Mouse (Mus musculus): Measurements from ENCODE around the gene Gm28374.
"Not testable (repeated sequence)": the region's sequence is repeated elsewhere in the genome, so short reads cannot be mapped to it uniquely, and the experiment has no call there.

The Gm28374 gene

DNA sequence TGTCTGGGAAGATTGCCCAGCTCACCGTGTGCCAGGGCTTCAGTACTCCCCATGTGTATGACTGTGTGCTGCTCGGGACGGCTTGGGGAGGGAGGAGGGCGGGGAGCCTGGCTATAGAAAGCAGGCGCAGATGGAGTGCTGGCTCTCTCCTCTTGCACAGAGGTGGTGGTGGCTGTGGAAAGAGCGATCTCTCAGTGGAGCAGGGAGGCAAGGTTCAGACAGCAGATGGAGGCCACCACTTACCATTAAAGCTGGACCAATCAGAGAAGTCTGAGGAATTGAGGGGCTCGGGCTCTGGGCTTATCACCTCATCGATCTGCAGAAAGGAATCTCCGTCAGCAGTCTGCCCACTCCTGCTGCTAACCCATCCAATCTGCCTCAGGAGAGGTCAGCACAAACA, at the start of gene Gm28374:
Gene Gm28374 (minus strand): TSS at position 101 of the 400 bp plus-strand sequence.
- no peak for DNase-seq (ENCODE audit: low read depth, low spot score)

DNA sequence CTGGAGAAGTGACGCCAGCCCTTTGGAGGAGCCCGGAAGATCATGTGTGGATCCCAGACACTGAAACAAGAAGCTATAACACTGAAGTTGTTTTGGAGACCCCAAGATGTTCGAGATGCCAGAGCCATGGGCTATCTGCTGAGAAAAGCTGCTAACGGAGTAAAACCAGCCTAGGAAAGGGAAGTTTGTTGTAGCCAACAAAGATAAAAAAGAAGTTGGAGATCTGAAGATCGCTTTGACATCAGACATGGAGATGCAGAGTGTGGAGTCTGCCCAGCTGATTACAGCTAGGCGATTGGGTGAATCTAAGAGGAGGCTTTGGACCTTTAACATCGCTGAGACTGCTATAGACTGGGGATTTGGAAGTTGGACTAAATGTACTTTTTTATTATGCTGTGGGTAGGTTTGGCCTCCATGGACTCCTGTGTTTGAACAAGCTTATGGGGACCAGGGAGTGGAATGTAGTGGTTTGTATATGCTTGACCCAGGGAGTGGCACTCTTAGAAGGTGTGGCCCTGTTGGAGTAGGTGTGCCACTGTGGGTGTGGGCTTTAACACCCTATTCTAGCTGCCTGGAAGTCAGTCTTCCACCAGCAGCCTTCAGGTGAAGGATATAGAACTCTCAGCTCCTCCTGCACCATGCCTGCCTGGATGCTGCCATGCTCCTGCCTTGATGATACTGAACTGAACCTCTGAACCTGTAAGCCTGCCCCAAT, 48.5 kb upstream of the Gm28374 start:
- DNase-seq (ENCODE audit: low read depth, low spot score), result not testable (repeated sequence)

DNA sequence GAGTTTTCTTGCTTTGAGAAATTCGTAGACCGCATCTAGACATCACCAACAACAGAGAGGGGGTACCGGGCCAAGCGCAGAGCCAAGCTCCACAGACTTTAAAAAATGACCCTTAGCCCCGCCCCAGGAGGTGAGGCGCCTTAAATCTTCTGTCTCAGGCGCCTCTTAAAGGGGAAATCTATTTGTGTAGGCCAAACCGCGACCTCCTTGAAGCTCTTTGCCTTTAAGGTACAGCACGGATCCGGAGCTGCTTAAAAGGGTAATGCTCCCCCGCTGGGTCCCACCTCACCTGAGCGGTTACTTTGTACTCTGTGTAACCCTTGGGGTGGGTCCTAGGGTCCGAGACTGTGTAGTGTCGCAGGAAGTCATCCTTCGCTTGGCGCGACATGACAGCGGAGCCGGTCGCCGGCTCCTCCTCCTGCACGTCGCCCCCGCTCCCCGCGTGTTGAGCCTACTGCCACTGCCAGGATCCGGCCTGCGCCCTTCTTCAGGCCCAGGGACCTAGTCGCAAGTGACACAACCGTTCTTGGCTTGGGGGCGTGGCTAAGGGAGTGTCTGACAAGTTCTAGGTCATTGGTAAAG, 45.8 kb upstream of the Gm28374 start, which contains the start of gene Snx15:
Gene Snx15 (minus strand): TSS at position 545 of the 582 bp plus-strand sequence.
- DNase-seq (ENCODE audit: low read depth, low spot score), result peak; percentile 99

DNA sequence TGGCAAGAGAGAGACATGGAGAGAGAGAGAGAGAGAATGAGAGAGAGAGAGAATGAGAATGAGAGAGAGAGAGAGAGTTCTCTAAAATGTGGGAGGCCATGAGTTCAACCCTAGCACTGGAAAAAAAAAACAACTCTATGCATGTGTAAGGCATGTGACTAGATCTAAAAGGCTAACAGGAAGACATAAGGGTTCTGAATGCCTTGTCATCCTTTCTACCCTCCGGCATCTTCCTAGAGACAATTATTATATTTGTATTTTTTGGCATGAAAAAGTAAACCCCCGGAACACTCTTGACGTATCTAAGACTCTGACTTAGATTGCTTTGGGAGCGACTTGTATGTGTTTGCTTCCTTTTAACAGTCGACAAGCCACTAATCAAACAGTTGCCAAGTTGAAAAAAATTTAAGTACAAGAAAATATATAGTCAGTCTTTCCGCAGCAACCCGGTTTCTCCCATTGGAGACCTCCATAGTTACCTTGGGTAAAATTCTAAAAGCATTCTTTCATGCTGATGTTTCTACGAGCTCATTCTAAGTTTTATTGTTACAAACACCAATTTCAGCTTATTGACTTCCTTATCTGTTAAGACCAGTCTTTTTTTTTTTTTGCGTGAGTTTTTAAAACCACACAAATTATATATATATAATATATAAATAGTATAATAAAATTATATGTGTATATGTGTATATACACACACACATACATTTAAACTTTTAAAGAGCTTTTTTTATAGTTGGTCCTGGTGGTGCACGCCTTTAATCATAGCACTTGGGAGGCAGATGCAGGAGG, 44.9 kb upstream of the Gm28374 start:
- DNase-seq (ENCODE audit: low read depth, low spot score), result no peak

DNA sequence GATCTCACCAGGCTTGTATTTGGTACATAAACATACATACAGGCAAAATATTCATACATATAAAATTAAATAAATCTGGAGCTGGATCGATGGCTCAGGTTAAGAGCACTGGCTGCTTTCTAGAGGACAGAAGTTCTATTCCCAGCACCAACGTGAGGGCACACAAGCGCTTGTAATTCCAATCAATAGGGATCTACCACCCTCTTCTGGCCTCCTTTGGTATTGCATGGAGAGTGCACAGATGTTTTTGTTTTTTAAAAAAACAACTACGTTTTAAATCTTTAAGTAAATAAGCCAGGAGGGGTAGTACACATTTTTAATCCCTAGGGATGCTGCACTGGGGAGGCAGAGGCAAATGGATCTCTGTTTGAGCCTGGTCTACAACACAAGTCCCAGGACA, 44.2 kb upstream of the Gm28374 start:
- DNase-seq (ENCODE audit: low read depth, low spot score), result peak; percentile 62

DNA sequence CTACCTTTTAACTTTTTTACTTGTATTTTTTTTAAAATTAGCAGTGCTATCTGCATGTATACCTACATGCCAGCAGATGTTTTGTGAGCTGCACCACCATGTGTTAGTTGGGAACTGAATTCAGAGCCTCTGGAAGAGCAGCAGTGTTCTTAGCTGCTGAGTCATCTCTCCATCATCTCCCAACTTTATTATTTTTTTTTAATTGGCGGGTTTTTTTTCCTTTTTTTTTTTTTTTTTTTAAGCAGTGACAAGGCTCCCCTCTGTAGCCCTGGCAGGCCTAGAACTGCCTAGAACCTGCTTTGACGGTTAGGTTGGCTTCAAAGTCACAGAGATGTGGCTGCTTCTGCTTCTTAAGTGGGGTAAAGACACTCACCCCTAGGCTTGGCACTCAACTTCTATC, 42.8 kb upstream of the Gm28374 start:
- DNase-seq (ENCODE audit: low read depth, low spot score), result no peak

DNA sequence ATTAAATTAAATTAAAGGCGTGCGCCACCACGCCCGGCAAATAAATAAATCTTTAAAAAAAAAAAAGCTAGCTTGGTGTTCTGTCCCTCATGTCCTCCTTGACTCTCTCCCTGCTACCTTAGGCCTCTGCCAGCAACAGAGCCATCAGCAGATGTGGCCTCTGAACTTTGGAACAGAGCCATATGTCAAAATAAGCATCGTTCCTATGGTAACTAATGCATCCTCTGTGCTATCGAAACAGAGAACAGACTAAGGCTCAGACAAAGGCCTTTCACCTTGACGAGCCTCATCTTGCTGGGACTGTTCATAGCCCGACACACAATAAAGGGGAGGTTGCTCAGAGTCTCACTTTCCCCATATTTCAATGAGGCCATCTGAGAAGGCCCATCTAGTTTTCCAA, 41.3 kb upstream of the Gm28374 start:
- DNase-seq (ENCODE audit: low read depth, low spot score), result peak; percentile 28

DNA sequence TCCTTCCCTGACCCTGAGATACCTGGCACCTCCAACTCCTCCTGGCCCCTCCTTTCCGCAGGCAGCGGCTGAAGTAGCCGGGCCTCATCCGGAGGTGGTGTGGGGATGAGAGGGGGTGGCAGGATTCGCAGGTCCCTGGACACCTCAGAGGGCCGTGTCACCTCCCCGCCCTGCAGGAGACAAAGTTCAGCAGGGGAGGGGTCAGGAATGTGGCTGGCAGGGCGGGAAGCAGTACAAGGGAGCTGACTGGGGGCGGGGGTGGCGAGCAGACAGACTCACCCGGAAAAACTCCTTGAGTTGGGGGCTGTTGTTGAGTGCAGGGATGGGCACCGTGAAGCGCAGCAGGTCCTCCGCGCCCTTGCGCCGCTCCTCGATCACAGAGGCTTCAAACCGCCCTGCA, 39.7 kb upstream of the Gm28374 start:
- no peak for DNase-seq (ENCODE audit: low read depth, low spot score)

DNA sequence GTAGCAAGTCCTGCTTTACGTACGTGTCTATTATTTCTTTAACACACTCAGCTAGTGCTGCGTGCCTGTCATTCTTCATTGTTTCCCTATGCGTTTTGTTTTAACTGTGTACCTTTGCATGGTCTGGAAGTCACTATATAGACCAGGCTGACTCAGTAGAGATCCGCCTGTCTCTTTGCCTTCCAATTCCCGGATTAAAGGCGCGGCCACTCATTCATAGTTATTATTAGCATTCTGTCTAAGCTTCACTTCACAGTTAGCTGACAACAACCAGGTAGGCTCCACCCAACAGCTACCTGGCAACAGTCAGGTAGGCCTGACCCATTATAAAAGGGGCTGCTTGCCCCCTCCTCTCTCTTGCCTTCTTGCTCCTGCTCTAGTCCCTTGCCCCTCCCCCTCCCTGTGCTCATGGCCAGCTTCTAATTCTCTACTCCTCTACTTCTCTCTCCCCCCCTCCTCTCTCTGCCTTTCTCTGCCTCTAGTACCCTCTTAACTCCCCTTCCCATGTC, 36.7 kb upstream of the Gm28374 start:
- DNase-seq (ENCODE audit: low read depth, low spot score), result no peak

DNA sequence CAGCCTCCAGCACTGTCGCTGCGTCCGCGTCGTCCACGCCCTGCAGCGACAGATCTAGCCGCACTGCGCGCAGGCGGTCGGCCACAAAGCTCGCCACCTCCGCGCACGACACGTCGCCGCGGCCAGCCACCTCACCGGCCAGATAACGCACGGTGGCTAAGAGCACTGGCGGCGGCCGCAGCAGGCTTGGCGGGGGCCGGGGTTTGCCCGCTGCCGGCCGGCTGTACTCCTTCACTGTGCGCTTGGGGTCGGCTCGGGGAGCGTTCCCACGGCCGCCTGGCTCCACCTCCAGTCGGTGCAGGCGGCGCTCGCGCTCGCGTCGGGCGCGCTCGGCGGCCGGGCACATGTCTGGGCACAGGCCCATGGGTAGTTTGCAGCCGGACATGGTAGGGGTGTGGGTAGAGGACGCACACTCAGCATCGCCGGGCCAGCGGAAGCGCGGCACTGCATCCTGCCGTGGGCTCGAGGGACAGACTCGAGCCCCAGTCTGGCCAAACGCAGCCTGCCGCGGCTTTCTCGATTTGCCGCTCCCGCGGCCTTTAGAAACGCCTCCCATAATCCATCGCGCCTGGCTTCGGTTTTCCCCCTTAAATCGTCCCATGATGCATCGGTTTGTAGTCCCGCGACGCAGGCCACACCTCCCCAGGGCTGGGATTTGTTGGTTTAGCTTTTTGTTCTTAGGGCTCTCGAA, 36.1 kb upstream of the Gm28374 start, which contains the start of gene Sac3d1:
Gene Sac3d1 (minus strand): TSS at position 665 of the 691 bp plus-strand sequence.
- peak; percentile 98 for DNase-seq (ENCODE audit: low read depth, low spot score)

DNA sequence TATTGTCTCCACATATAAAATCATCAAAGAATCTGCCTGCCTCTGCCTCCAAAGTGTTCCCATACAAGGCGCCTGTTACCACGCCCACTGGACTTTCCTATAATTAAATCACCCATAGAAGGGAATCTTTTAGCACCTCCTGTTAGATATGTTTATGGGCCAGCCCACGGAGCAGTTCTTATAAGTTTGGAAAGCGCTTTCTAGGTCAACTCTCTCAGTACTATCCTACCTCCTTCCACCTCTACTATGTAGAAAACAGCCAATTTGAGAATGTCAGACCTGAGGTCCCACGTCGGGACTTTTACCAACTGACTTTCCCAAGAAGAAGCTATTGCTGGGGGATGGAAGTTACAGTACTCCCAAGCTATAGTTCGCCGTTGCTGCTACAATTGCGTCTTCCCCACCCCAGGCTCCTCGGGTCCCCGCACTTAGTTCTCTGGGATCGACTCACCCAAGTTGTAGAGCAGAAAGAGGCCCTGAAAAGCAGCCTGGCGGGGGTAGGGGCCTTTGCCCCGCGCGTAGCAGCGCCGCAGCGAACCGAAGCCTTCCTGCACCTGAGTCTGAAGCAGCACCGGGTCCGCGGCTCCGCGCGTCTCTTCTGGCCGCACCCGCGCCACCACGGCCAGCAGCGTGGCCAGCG, 35.4 kb upstream of the Gm28374 start:
- peak; percentile 43 for DNase-seq (ENCODE audit: low read depth, low spot score)

DNA sequence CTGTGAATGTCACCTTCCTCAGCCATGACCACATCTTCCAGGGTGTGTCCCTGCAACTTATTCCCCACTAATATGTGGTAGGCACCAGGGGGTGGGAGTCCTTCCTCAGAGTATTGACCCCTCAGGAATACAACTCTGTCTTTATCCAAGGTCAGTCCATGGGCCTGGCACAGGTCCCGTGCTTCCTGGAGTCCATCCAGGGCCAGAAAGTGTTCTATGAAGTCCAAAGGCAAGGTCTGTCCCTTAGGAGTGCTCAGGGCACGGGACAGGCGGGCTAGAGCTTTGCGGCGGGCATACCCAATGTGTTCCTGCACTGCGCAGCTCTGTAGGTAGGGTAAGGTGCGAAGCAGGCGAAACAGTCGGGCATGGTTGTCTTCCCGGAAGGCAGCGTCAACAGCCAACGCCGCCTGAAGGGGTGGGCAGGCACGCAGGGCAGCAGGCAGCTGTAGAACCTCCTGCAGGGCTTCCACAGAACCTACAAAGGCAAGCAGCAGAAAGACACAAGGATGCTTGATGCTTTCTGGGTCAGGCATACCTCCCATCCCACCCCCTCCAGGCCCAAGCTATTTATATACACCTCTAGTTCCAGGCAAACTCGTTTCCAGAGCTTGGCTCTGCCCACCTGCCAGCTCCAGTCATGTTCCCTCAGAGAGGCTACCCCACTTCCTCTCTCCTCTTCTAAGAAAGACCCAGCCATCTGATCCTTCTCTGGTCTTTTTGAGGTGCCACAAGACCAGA, 34.2 kb upstream of the Gm28374 start:
- peak; percentile 69 for DNase-seq (ENCODE audit: low read depth, low spot score)

DNA sequence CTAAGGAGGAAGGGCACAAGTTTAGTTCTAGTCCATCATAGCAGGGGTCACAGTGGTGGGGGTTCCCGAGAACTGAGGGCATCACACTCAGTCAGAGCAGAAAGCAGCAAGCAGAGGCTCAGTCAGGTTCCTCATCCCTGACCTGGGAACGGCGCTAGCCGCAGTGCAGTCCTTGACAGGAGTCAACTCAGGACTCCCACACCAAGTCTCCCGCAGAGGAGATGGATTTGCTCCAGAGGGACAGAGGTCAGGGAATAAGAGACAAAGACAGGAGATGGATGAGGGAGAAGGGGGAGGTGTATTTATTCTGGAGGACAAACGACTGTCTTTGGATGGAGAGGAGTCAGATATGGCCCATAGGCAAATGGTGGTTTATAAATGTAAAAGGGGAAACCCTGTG, 31.1 kb upstream of the Gm28374 start:
- DNase-seq (ENCODE audit: low read depth, low spot score), result no peak

DNA sequence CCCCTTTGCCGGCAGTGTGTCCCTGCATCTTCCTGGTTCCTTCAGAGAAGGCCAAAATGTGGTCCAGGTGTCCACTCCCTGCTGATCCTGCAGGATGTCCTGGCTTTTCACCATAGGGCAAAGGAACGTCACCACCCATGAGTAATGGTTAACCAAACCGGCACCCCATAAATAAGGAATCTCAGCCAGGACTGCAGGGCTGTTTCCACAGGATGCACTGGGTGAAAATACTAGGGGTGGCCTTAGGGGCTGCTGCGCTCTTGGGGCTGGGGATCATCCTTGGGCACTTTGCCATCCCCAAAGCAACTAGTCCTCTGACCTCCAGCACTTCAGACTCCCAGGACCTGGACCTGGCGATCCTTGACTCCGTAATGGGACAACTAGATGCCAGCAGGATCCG, 23.5 kb upstream of the Gm28374 start, which contains the start of gene Naaladl1:
Gene Naaladl1 (plus strand): TSS at position 197 of the 400 bp plus-strand sequence.
- DNase-seq (ENCODE audit: low read depth, low spot score), result no peak

DNA sequence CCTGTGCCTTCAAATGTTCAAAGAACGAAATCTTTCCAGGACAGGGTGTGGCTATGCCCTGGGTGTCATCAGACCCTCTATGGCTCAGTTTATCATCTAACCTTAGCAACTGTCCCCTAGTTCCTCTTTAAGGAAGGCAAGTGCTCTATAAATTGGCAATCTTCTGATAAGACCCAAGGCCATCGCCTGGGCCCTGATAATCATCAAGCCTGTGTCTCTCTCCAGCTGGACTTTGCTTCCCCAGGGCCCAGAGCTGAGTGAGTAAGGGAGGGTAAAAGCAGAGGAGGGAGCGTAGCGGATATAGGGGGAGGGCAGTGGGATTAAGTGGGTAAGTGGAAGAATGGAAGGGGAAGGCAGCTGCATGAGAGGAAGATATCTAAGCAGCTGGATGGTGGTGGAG, 22.4 kb upstream of the Gm28374 start:
- DNase-seq (ENCODE audit: low read depth, low spot score), result no peak

DNA sequence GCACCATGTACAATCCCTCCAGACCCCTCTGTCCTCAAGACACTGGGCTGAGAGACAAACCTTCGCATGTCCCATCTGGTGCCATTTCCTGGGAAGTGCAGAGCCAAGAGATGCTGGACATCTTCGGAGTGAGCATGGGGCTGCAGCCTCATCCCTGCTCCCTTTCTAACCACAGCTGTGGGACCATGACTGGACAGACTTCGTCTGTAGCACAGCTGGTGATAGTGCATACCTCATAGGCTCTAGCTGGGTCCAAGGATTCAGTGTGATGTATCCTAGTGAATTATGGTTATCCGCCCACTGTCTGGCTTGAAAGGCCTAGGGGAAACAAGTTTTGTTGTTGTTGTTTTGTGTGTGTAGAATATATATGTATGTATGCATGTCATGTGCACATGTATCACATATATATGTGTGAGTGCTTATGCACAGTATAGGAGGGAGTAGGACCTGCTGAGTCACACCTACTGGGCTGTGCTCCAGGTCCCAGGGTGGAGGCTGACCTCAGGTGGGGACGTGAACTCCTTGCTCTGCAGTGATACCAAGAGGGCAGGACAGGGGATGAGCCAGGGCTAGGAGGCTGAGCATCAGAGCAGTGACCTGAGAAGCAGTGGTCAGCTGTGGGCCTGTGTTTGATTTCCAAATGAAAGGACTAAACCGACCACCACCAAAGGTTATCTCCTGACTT, 20.3 kb upstream of the Gm28374 start:
- DNase-seq (ENCODE audit: low read depth, low spot score), result no peak

DNA sequence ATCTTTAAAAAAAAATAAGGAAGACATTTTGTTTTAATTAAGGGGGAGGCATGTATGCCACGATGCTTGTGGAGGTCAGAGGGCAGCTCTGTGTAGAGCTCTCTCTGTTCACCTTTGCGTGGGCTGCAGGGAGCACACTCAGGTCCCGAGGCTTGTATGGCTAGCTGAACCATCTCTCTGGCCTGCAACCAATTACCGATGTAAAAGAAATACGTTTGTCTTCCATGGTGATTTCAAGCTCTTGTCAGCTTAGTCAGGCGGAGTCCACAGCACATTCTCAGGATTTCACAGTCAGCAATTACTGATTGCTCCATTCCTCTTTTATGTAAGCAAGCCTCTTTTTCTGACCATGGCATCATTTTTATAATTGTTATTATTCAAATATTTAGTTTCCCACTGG, 19.1 kb upstream of the Gm28374 start:
- DNase-seq (ENCODE audit: low read depth, low spot score), result no peak

DNA sequence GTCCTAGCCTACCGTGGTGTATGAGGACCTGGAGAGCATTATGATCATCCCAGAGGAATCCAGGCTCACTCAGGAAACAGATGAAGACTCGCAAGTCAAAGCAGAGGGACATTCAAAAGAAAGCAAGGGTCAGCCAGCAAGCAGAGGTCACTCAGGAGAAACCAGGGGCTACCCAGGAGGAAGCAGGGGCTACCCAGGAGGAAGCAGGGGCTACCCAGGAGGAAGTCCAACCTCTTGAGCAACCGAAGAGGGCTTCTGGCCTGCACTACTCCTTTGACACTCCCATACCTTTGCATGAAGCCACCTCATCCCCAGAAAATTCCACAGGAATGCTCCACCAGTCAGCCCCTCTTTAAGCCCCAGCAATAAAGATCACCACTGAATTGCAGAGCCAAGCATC, 15.8 kb upstream of the Gm28374 start:
- DNase-seq (ENCODE audit: low read depth, low spot score), result no peak

DNA sequence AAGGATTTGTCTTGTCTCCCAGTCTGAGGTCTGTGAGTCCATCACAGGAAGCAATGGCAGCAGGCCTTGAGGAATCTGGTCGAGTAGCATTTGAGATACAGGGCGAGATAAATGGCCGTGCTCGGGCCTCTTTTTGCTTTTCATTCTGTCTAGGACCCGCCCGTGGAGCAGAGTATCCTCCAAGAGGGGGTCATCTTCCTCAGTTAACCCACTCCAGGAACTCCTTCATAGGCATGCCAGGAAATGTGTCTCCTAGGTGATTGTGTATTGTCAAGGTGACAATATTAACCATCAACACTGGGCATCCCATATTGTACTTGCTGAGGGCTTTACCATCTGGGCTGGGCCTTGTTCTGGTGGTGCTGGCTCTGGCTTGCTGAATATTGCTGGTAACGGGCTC, 12.1 kb upstream of the Gm28374 start, which contains the start of gene AC131692.1:
Gene AC131692.1 (plus strand): TSS at position 301 of the 400 bp plus-strand sequence.
- DNase-seq (ENCODE audit: low read depth, low spot score), result no peak

DNA sequence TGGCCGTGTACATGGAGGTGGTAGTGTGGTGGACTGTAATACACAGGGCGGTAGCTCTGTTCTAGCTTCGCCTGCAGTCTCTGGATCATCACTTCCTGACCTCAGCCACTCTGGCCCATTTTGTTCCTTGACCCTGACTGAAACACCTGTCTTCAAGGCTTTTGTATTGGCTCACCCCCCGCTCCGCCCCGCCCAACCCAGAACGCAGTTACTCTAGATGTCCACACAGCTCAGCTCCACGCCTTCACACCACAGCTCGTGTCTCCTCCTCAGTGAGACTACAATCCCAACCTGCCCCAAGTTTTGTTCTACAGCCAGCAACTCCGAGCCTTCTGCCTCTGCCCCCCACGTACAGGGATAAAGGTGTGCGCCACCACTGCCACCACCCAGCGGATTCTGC, 6.8 kb upstream of the Gm28374 start:
- no peak for DNase-seq (ENCODE audit: low read depth, low spot score)
